Mouse (Mus musculus): ENCODE measurements around the gene Pla2g2c. TPM values are rescaled to one million over a fixed set of nuclear protein-coding genes. Genes with fewer than 3 reads are reported as not detected.

Pla2g2c gene
- total RNA-seq, 2 experiments from 2014 or later = 0.10 TPM; not detected in 1

- intact Hi-C loops (cut with DNase I) = loop anchor here (2.0 kb wide), 1 partner anchor 105 kb away; no protein-coding TSS in a partner anchor
- no peak for DNase-seq
Observed at GRCm38 (mm10) chr4:138745884-138746283, 21.3 kb downstream of the Pla2g2c start.

GRCm38 (mm10) chr4:138746866-138747265, 22.3 kb downstream of the Pla2g2c start:
- intact Hi-C loops (cut with DNase I) = loop anchor here (2.0 kb wide), 1 partner anchor 104 kb away; no protein-coding TSS in a partner anchor
- no peak for DNase-seq

DNA sequence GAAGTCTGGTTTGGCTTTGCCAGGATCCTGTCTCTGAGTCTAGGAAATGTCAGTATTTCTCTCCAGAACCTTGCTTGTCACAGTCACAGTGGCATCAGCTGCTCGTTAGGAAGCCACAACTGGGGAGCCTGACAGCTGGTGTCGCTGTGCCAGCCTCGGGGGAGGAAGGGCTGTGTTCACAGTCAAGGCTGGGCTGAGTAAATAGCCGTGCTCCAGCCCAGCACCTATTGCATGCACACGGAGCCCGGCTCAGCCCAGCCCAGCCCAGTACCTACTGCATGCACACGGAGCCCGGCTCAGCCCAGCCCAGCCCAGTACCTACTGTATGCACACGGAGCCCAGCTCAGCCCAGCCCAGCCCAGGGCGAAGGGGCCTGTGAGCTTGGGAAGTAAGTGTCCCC, 23.3 kb downstream of the Pla2g2c start:
- DNase-seq = no peak
- intact Hi-C loops (cut with DNase I) = loop anchor here (2.0 kb wide), 1 partner anchor 103 kb away; no protein-coding TSS in a partner anchor

GRCm38 (mm10) chr4:138748369-138749072, 23.9 kb downstream of the Pla2g2c start:
- intact Hi-C loops (cut with DNase I) = no loop called here
- peak; percentile 52 for DNase-seq

DNA sequence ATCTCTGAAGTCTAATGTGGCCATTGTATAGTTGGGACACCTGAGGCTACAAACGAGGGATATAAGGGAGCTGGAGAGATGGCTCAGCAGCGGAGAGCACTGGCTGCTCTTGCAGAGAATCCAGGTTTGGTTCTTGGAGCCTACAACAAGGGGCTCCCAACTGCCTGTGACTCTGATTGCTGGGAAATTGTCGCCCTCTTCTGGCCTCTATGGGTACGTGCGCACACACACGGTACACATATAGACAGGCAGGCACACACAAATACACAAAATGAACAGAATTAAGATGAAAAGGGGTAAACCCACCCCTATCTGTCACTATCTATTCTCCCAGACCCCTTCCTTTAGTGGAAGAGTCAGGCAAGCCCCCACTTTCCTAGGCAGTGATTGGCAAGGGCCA, 28.0 kb downstream of the Pla2g2c start:
- no peak for DNase-seq
- intact Hi-C loops (cut with DNase I) = no loop called here

DNA sequence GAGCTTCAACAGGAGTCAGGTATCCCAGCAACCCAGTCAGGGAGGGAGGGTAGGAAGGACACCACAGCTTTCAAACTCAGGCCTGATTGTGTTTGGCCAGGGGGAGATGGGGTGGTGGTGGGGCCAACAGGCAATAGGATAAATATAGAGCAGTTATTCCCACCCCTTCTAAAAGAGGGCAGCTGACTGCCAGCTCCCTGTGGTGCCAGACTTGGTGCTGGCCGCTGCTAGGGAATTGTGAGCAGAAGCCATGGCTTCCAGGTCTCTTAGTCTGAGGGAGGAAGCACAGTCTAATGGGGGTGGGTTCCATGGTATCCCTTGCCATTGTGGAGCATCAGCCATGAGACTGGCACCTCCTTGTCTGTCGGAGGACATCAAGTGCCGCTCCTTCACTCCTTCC, 29.0 kb downstream of the Pla2g2c start:
- DNase-seq = no peak
- intact Hi-C loops (cut with DNase I) = no loop called here

GRCm38 (mm10) chr4:138754432-138754831, 29.8 kb downstream of the Pla2g2c start:
- DNase-seq = no peak
- intact Hi-C loops (cut with DNase I) = no loop called here

DNA sequence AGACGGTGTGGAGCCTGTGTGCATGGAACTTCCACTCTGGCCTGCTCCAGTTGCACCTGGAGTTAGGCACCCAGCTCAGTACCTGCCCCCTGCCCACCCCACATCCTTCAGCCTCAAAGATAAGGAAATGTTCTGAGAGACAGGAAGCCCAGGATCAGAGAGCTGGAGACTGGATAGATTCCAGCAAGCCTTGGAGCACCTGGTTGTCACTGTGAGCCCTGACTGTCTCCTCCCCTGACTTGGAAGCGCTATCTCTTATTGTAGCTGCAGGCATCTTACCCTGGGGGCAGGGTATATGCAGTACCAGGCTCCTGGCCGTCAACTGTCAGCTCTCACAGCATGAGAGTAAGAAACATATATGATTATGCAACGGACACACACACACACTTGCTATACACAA, 30.8 kb downstream of the Pla2g2c start:
- intact Hi-C loops (cut with DNase I) = no loop called here
- no peak for DNase-seq

GRCm38 (mm10) chr4:138755983-138756382, 31.4 kb downstream of the Pla2g2c start:
- DNase-seq = no peak
- intact Hi-C loops (cut with DNase I) = no loop called here

DNA sequence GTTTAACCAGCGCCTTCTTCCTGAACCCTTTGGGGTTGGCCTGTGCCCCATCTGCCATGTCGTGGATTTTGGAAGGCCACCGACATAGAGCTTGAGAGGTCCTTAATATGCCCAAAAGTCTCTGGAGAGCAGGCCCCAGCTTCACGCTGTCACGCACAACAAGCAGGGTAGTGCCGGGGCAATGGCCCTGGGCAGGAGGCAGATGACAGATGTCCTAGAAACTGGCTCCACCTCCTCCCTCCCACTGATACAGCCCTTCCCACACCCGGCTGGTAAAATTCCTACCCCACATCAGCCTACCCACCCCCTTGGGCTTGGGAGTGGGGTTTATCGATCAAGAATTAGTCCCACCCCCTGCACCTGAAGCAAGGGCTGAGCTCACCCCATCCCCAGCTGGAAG, 32.8 kb downstream of the Pla2g2c start, which contains the start of gene Pla2g2f:
Gene Pla2g2f, minus strand, starts transcription at position 211 of the 400 bp plus-strand sequence.
- no peak for DNase-seq
- intact Hi-C loops (cut with DNase I) = no loop called here

GRCm38 (mm10) chr4:138762266-138762665, 37.7 kb downstream of the Pla2g2c start:
- intact Hi-C loops (cut with DNase I) = no loop called here
- no peak for DNase-seq

DNA sequence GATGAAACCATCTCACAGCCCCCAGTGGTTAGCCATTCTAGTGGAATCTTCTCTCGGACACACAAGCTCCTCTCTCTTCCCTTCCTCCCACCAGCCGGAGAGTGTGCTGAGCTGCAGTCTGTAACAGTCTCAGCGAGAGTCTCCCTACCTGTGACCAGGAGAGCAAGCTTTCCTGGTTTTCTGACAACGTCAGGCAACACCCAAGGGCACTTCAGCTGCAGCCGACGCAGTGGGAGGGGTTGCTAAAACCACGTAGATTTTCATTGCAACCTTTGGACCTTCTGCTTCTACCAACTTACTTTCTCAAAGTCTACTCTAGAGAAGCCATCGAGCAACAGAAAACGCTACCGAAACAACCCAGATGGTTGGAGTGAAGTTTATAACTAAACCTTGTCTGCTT, 47.4 kb downstream of the Pla2g2c start:
- DNase-seq = no peak
- intact Hi-C loops (cut with DNase I) = no loop called here

DNA sequence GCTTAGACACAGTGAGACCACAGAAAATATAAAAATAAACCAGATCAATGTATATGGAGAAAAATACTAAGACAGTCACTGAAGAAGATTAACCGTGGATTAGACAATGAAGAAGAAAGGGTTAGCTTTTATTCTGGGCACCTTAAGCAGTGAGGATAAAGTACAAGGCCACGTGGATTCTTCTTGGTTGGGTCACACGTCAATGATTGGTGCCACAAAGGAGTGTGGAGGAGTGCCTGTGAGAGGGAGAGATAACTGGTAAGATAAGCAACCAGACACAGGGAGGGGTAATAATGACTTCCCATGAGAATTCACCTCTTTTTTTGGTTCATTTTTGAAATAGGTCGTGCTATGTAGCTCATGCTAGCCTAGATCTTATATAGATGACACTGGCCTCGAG, 47.8 kb downstream of the Pla2g2c start:
- intact Hi-C loops (cut with DNase I) = no loop called here
- DNase-seq = no peak

DNA sequence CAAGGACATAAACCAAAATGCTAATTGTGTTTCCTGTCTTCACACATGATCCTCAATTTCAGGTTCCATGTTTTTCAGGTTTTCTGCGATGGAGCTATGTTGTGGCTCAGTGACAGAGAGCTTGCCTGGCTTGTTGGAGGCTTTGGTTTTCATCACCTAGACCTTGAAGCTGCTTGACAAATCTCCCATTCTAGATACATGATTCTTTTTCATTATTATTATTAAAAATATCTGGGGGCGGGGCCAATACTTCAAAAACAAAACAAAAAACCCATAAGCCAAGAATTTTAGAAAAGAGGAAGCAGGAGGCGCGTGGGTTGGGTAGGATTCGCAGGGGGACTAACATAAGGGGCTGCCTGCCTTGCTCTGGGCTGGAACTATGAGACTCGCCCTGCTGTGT, 50.8 kb downstream of the Pla2g2c start, which contains the start of gene Pla2g2d:
Gene Pla2g2d, plus strand, starts transcription at position 301 of the 400 bp plus-strand sequence.
- intact Hi-C loops (cut with DNase I) = no loop called here
- DNase-seq = no peak

DNA sequence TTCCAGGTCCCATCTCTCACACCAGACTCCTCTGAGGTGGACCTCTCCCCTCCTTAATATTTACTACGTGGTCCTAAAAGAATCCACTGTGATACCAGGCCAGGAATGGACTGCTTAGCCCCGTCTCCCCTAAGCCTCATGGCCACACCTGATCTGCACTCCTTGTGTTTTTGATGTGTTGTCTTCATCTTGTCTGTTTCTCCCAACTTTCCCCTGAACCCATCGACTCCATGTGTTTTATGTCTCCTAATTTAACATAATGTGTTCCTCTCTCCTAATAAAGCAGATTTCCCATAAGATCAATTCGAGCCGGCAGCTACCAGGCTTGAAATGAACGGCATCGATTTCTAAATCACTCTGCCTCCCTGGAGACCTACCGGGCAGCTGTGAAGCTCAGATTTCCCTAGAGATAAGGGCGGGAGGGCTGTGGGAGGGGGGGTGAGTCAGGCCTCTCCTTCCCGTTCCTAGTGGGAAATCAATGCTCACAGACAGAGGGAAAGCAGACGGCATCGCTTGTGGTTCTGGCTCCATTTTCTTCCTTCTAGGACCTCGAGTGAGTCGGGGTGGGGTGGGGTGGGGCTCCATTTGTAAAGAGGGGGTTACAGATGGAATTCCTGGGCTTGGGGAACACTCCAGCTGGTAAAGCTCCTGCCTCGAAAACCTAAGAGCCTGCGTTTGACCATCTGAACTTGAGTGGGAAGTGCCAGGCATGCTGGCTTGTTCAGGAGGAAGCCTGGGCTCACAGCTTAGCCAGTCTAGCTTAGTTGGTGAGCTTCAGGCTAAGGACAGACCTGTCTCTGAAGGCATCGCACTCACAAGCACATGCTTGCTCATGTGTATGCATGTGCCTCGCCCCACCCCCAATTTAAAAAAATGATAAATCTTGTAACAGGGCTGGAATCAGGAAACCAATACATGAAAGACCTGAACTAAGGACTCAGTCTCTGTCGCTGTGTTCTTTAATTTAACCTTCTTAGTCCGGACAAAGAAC, 53.1 kb downstream of the Pla2g2c start:
- no peak for DNase-seq
- intact Hi-C loops (cut with DNase I) = no loop called here

DNA sequence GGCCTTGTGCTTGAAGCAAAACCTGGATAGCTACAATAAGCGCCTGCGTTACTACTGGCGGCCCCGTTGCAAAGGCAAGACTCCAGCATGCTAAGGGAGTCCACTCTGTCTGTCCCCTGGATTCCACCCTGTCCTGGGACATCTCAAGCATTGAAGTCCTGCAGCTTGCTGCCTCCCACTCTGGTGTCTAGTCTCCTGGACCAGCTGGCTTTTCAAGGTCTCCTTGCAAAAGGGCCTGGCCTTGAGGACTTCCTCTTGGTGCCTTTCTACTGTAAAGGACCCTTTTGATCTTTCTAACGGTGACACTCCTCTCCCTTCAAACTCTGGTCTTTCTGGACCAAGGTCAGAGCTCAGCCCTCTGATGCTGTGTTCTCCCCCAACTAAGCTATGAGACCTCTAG, 55.7 kb downstream of the Pla2g2c start:
- intact Hi-C loops (cut with DNase I) = no loop called here
- DNase-seq = no peak

- no peak for DNase-seq
- intact Hi-C loops (cut with DNase I) = no loop called here
Observed at GRCm38 (mm10) chr4:138782098-138782497, 57.5 kb downstream of the Pla2g2c start.

DNA sequence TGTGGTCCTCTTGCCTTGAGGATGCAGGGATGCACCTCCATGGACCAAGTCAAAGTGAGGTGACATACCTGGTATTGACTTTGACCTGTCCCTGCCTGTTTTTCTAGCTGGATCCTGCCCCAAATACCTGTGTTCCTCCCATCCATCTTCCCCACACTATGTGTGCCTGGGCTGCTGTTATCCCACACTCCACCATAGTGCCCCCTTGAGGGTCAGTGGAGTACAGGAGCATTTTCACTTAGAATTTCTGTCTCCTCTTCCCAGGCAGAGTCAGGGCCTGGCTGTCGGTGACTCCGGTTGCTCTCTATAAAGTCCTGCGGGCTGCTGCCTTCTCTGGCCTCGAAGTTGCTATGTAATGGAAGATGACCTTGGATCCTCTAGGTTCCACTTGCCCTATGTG, 61.1 kb downstream of the Pla2g2c start:
- no peak for DNase-seq
- intact Hi-C loops (cut with DNase I) = no loop called here

DNA sequence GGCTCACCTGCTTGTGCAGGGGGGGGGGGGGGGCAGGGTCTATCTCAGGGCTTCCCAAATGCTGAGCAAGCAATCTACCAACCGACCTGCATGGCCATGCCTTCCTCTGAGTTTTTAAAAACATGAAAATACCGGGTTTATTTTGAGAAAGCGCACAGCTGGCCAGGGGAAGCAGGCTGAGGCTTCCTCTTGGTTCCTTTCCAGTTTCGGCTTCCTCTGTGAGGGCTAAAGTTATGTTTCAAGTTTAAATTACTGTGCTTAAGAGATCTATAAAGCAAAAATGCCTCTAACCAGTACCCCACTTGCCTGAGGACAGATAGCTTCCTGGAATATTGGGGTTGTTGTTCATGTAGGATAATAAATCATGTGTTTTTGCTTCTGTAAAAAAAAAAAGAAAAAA, 61.5 kb downstream of the Pla2g2c start:
- intact Hi-C loops (cut with DNase I) = no loop called here
- no peak for DNase-seq

DNA sequence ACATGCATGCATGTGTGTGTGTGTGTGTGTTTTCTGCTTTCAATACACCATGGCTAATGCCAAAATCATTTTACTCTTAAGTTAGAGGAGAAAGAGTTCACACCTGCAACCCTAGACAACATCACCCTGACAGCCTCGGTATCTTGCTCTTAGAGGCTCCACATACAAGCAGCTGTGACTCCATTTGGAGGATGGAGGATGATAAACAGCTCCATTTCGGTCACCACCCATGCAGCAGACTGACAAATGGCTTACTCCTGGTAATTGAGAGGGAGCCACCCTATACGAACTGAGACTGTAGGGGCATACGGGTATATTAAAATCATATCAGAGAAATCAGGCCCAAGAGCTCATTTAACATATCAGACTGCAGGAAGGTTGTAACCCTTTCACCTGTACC, 63.8 kb downstream of the Pla2g2c start:
- no peak for DNase-seq
- intact Hi-C loops (cut with DNase I) = no loop called here

DNA sequence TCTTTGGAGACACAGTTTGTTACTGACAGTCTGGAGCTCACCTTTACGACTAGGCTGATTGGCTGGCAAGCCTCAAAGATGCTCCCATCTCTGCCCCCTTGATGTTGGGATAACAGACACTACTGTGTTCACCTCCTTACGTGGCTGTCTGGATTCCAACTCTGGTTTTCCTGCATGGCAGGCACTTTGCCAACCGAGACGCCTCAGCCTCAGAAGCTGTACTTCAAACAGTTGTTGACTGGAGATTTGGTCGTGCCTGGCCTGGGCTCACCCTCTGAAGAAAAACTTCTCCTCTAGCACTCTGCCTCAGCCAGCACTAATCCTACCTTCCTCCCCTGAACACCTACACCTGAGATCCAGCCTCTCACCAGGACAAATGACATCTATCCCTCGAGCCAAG, 66.9 kb downstream of the Pla2g2c start:
- intact Hi-C loops (cut with DNase I) = loop anchor here (10.0 kb wide), 1 partner anchor 87 kb away; no protein-coding TSS in a partner anchor
- no peak for DNase-seq
